Mouse (Mus musculus) myocyte (in vitro differentiated cells): Measurements from ENCODE around the gene Tldc1.

Experiments
- E2F4 ChIP-seq: IDR thresholded peaks from one replicate; pipeline ENCODE4 v1.6.1; 2011; ENCODE audit warnings: mild to moderate bottlenecking, control low read depth, moderate library complexity; ENCODE audit not compliant: insufficient read depth
- MAX ChIP-seq: IDR thresholded peaks from one replicate; pipeline ENCODE4 v1.6.1; 2011; ENCODE audit warnings: low read depth, mild to moderate bottlenecking, control low read depth
- MYOD1 ChIP-seq, 3 experiments: IDR thresholded peaks; one replicate each; pipeline ENCODE4 v1.6.1; 2011; ENCODE audit warnings: control low read depth in 2 of 3, low read depth in 2 of 3, mild to moderate bottlenecking in 2 of 3, moderate library complexity in 1 of 3; ENCODE audit not compliant: insufficient read length in 2 of 3, control insufficient read depth in 1 of 3
- POLR2A ChIP-seq: IDR thresholded peaks from one replicate; pipeline ENCODE4 v1.6.1; 2011; ENCODE audit warnings: low read depth, mild to moderate bottlenecking, control low read depth, moderate library complexity; ENCODE audit not compliant: insufficient read length
- TCF12 ChIP-seq: IDR thresholded peaks from one replicate; pipeline ENCODE4 v1.6.1; 2011; ENCODE audit warnings: mild to moderate bottlenecking, control low read depth; ENCODE audit not compliant: poor library complexity, insufficient read depth, severe bottlenecking
- TCF3 ChIP-seq: IDR thresholded peaks from one replicate; pipeline ENCODE4 v1.6.1; 2011; ENCODE audit warnings: low read depth, control low read depth; ENCODE audit not compliant: insufficient read length

GRCm38 (mm10) chr8:119802592-119802991 lies 24.4 kb upstream of the Tldc1 start:
- no peak for TF ChIP-seq MYOD1 (IDR thresholded peaks at IDR 0.05; ENCODE audit: control insufficient read depth in 1 of 3, insufficient read length in 2 of 3, low read depth in 2 of 3)
- no peak for TF ChIP-seq MAX
- no peak for TF ChIP-seq TCF12
- TF ChIP-seq POLR2A: no peak
- TF ChIP-seq TCF3: no peak
- no peak for TF ChIP-seq E2F4
